Mouse (Mus musculus) spleen, adult 18-20 months (tissue): ENCODE results near the gene Mcat.
A peak's percentile ranks its signal among the peaks of the same experiment; 100 is the strongest.
"Not testable (repeated sequence)": the region's sequence is repeated elsewhere in the genome, so short reads cannot be mapped to it uniquely, and the experiment has no call there.

Experiments
- DNase-seq, 2 experiments: peaks; one replicate each; pipeline ENCODE4 v3.0.0; 2022; ENCODE audit warnings: mixed read lengths in 2 of 2

Mcat gene

DNA sequence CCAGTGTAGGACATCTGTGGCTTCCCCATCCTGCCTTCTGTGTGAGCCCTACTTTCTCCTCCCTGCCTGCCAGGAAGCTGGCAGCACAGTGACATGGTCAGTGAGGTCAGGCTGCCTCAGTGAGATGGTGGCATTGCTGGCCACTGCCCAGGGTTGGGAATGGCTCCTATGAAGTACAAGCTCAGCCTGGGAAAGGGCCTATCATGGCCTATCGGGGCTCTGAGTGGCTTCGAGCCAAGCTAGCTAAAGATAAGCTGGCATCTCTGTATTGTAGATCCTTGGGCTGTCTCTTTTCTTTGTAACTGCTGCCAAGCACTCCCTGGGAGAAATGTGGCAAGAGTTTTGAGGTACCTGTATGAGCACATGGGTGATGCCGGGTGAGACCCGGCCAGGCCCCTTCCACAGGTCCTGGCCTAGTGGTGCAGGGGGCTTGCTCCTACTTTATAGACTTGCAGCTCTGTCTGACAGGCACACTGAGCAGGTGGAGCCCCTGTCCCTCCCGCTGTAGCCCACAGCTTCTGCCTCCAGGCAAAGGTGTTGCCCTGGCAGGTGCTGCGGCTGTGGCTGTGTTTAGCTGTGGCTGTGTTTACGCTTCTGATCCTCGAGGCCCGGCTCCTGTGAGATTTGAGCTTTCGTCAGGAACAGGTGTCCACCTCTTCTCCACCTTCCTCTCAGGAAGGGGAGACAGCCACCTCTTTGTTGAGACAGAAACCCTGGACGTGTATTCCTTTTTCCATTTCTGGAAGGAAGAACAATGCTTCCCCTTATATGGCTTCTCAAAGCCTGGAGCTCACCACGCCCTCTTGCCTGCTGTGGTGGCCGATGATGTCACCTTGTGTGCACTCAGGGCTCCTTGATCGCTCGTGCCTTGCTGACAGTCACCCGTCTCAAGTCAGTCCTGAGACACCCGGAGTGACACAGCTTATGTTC is 28.4 kb downstream of the Mcat start:
- no peak for DNase-seq

DNA sequence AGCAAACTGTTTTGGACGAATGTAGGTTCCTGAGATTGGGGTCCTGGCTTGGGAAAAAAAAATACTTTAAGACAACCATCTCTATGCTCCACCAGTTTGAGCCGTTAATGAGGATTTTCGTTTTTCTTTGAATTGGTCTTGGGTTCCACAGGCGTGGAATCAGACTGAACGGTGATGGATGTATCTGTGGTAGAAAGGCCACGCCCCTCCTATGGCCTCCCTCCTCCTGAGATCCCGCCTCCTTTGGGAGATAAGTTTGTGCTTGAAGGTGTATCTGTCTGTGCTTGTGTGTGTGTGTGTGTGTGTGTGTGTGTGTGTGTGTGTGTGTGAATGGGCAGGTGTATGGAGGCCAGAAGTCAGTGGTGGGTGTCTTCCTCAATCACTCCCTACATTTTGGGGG is 31.0 kb downstream of the Mcat start:
- no peak for DNase-seq

GRCm38 (mm10) chr15:83531961-83532469 is 31.6 kb downstream of the Mcat start:
- no peak for DNase-seq

GRCm38 (mm10) chr15:83530688-83531087 is 32.9 kb downstream of the Mcat start:
- DNase-seq, result no peak

DNA sequence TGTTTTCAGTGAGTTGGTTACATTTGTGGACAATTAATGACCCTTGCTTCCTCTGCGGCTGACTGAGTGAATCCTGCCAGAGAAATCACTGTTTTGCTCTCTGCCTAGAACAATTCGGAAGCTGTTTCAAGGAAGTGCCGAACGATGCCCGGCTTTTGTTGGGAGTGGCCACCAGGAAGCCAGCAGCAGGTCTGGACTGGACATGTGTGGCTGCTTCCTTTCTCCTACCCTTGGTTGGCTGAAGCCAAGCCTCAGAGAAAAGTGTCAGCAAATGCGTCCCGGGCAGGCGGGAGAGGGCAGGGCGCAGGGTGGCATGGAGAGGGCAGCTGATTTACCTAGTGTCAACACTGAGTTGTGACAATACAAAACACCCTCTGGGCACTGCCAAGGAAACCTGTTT is 33.4 kb downstream of the Mcat start:
- no peak for DNase-seq

- no peak for DNase-seq
Measured at GRCm38 (mm10) chr15:83529765-83530164, 33.8 kb downstream of the Mcat start.

GRCm38 (mm10) chr15:83528892-83529291 is 34.7 kb downstream of the Mcat start:
- DNase-seq, result no peak

DNA sequence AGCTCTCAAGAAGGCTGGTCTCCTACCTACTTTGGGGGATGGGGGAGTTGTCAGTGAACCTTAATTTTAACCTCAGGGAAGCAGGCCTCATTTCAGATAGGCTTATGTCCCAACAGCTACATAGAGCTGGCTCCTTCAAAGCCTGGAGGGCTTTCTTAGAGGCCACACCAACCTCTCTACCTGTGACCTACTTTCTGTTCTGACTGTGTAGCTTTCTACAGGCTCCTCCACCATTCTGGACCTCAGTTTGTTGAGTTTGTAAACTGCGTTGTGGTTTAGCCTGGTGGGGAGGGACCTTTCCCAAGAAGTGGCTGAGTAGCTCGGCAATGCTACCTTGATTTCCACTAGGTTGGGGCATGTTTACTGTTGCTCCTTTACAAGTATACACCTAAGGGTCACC is 35.8 kb downstream of the Mcat start:
- DNase-seq, result no peak

DNA sequence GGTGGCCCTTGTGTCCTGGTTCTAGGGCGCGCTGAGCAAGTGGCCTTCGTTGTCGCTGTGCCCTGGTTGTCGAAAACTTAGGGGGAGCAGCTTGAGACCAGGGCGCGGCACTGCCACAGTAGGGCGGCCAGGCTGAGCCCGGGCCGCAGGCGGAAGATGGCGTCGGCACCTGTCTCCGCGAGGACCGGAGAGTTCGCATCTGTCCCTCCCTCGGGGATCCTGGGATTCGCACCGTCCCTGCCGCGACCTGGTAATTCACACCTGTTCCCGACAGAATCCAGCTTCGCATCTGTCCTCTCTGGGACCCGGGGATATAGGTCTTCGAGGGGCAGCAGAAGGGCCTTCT is 36.5 kb downstream of the Mcat start:
- DNase-seq, result no peak

- peak; percentile 19 to 40 for DNase-seq
Measured at GRCm38 (mm10) chr15:83526424-83527091, 37.0 kb downstream of the Mcat start, which contains the start of gene Bik. Gene Bik, plus strand, starts transcription at chr15:83526862.

GRCm38 (mm10) chr15:83524333-83524729 is 39.3 kb downstream of the Mcat start:
- no peak for DNase-seq

DNA sequence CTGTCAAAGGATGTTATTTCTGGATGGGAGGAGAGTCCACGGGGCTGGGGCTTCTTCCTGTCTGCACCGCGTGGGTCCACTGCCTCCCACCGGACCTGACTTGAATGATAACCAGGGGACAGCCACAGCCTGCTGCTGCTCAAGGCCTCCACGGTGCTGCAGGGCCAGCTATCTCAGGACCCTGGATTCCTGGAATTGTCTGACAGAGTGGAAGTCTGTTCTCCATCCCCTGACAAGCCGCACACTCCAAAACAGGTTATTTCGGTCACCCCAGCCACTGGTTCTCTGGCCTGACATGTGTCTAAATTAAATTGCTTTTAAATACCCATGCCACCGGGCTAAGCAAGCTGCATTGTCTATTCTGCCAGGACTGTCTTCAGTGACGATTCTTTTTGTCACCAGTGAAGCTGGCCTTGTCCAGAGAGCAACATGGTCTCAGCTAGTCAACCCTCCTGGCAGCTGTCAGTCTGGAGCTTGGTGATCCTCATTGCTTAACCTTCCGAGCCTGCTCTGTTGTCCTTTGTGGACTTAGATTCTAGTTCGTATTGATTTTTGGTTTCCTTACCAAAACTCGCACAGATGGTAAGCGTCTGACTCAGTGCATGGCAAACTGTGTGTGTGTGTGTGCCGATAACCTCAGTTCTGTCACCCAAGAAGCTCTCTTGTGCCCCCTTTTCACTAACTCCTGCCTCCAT is 39.8 kb downstream of the Mcat start:
- DNase-seq, result no peak

DNA sequence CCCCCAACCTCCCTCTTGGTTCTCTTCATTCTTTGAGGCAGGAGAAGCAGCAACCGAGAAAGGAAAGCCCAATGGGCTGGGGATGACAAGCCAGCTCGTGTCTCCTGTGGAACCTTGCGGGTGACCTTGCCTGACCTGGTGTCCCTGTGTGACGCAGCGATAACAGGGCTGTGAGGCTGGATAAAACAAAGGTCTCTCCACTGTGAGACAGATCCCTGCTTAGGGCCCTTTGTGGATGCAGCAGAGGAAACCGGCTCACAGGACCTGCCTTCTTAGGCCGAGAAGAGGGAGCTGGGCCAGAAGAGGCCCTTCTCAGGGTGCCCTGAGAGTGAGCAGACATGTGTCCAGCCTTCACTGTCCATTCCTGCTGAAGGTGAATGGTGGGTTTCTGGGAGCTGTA is 40.4 kb downstream of the Mcat start:
- no peak for DNase-seq

GRCm38 (mm10) chr15:83520861-83521382 is 42.7 kb downstream of the Mcat start:
- no peak for DNase-seq

DNA sequence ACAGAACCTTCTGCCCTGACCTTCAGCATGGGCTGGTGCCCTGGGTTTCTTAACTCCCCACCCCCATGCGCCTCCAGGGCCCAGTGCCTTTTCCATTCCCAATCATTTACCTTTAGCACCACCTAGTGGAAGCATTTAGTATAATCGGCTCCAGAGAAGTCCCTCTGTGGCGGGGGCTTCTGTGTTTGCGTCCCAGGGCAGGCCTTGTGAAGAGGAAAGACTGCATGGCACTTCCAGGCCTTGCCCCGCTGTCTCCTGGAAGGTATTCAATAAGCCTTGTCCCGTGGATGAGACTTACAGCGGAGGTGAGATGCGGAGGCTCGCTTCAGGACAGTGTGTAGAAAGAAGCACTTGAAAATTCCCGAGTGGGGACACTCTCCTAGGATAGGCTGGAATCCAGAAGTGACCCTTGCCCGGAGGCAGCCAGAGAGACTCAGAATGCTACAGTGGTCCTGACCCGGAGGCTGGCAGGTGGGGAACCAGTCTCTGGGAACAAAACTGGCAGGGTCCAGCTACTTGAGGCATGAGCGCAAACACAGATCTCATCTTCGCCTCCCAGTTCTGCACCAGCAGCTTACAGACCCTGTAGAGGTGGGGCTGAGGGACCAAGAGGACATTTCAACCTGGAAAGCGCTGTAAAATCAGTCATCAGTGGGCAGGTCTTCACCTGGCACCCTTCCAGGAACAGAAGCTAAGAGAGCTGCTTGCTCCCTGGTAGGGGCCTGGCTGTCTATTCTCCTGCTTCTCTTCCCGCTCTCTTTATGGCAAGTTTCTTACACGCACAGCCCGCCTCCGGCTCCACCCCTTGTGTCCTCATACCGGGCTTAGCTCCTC is 45.2 kb downstream of the Mcat start:
- peak in 1 of 2 experiments; percentile 40 for DNase-seq

DNA sequence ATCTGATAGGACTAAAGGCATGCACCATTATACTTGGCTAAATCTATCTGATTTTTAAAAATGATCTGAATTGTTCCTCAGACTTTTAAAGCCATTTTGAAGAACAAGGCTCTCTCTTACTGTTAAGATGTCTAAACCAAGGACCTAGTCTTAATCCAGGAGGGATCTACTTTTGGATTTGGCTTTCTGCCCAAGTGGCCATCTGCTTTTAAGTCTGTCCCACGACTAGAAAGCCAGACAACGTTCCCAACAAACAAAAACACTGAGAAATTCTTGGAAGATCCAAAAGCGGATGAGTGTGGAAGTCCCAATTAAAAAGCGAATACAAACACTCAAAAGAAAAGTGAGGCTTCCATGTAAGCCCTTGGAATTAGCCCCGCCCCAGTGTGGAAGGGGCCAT is 48.6 kb downstream of the Mcat start:
- no peak for DNase-seq

DNA sequence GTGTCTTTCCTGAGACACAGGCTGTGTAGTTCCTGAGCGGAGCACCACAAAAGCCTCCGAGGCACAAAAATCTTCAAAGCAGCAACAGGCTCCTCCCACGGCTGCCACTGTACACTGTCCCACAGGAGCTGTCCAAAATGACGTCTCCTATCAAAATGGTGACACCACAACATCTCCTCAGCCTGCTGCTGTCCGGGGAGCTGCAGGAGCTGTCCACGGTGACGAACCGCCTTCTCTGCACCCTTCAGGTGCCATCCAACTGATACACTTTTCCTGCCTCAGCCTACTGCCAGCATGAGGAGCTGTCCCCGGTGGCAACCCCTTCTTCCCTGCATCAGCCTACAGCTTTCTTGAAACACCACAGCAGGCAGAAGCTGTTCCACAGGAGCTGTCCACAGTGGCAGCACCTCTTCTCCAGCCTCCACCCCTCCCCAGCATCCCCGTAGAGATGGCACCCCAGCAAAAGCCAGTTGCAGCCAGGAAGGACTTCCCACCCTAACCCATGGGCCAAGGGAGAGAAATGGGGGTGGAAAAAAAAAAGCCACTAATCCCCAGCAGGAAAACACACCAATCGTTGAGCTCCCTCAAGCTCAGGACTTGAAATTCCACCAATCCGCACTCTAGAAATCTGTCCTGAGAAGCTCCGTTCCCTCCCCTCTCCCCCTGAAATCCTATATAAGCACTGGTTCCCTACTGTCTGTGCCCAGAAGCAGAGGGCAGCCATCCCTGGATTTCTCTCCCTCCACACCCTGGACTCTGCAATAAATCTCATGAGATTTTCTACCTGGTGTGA is 50.9 kb downstream of the Mcat start:
- no peak for DNase-seq

DNA sequence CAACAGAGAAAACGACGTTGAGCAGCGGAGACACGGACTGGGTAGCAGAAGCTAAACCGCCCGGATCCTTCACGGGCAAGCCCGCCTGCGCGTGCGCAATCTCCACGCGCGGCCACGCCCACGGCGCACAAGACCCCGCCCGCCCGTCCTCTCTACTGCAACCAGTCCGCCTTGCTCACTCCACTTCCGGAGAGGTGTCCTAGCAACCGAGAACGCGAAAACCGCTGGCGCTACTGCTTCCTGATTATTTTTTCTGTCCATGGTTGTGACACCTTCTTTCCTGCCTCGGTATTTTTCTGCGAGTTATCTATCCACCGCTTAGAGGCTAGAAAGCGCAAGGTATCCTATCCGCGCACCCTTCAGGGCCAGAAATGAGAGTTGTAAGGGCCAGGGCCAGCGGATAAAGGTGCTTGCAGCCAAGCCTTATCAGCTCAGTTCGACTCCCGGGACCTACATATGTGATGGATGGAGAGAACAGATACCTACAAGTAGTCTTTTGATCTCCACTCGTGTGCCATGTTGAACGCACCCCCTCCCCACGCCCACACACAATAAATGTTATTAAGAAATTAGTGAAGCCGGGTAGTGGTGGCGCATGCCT is 52.7 kb downstream of the Mcat start, which contains the start of gene Ttll1:
Ttll1 (minus strand) TSS at position 89 of the 601 bp plus-strand sequence.
- DNase-seq, result peak; percentile 96 to 98

DNA sequence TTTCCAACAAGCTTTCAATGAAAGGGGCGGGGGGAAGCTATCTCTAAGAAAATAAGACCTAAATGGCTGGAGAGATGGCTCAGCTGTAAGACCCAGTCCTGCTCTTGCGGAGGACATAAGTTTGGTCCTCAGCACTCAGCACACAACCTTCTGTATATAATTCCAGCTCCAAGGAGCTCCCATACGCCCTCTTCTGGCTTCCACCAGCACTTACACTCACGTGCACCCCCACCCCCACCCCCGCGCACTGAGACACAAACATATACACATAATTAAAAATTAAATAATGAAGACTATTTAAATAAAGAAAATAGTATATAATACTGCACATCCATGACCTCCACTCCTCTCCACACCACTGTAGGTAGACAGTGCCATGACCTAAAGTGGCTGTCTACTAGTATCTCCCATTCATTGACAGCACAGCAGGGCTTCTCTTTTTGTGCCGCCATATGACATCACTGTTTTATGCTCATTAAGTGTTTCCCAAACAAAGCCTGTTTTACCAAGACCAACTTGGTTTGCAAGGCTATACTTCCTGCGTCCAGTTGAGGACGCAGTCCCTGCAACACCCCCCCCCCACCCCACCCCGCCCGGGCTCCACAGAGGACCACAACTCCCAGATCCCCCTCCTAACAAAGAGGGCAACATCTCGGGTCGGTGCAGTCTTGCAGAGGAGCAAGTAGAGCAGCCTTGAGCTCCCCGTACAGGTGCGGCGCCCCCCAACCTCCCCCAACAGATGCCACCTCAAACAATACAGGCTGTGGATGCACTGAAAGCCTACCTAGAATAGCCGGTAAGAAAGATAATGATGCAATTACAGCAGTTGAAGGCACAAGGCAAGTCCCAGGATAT is 53.4 kb downstream of the Mcat start:
- no peak for DNase-seq

DNA sequence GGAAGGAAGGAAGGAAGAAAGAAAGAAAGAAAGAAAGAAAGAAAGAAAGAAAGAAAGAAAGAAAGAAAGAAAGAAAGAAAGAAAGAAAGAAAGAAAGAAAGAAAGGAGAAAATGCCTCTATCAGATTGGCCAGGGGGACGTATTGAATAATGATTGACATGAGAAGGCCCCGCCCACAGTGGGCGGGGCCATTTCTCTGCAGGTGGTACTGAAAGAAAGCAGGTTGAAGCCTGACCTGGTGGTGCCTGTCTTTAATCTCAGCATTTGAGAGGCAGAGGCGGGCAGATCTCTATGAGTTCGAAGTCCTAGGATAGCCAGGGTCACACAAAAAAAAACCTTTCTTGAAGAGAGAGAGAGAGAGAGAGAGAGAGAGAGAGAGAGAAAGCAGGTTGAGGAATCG is 62.1 kb downstream of the Mcat start:
- DNase-seq, result not testable (repeated sequence)
